Mouse (Mus musculus) liver, embryonic 15.5 days (tissue): ENCODE results near the gene Ube4b. TPM values are rescaled to one million over a fixed set of nuclear protein-coding genes. Genes with fewer than 3 reads are reported as not detected.
"Not testable (repeated sequence)": the region's sequence is repeated elsewhere in the genome, so short reads cannot be mapped to it uniquely, and the experiment has no call there.

Experiments
- ATAC-seq: fragments of 200-750 bp; cut with Nextera tagmentation; 2 replicates; pipeline ENCODE4 v1.8.0; 2017; ENCODE audit warnings: moderate number of reproducible peaks, mild to moderate bottlenecking, moderate library complexity; ENCODE audit not compliant: insufficient read depth
- H3K27ac ChIP-seq: fragments of 300-500 bp; sonication (generic); replicated peaks from 2 replicates; pipeline ENCODE4 v1.5.1; 2015; ENCODE audit warnings: mild to moderate bottlenecking, inconsistent platforms
- H3K27me3 ChIP-seq: fragments of 300-500 bp; sonication (generic); 2 replicates; pipeline ENCODE4 v1.6.1; 2015; ENCODE audit warnings: mild to moderate bottlenecking, inconsistent platforms
- H3K36me3 ChIP-seq: fragments of 300-500 bp; sonication (generic); replicated peaks from 2 replicates; pipeline ENCODE4 v1.6.1; 2015; ENCODE audit warnings: moderate library complexity, mild to moderate bottlenecking, inconsistent platforms
- H3K4me1 ChIP-seq: fragments of 300-500 bp; sonication (generic); replicated peaks from 2 replicates; pipeline ENCODE4 v1.6.1; 2015; ENCODE audit warnings: inconsistent platforms
- H3K4me2 ChIP-seq: fragments of 300-500 bp; sonication (generic); 2 replicates; pipeline ENCODE4 v1.6.1; 2015; ENCODE audit warnings: moderate library complexity, mild to moderate bottlenecking, inconsistent platforms
- H3K4me3 ChIP-seq: fragments of 300-500 bp; sonication (generic); replicated peaks from 2 replicates; pipeline ENCODE4 v1.5.1; 2015; ENCODE audit warnings: mild to moderate bottlenecking, inconsistent platforms
- H3K9ac ChIP-seq: fragments of 300-500 bp; sonication (generic); 2 replicates; pipeline ENCODE4 v1.6.1; 2015; ENCODE audit warnings: moderate library complexity, mild to moderate bottlenecking, inconsistent platforms
- H3K9me3 ChIP-seq: fragments of 300-500 bp; sonication (generic); replicated peaks from 2 replicates; pipeline ENCODE4 v1.6.1; 2016; ENCODE audit warnings: inconsistent platforms
- WGBS: fragments of 180-500 bp; shearing (Covaris S2); methylation state at CpG from one replicate; pipeline ENCODE4 v1.1.7; 2015; ENCODE audit warnings: mixed read lengths; ENCODE audit not compliant: insufficient replicate concordance; 5-methylcytosine and 5-hydroxymethylcytosine counted together
- polyA plus RNA-seq: library from polyadenylated mRNA; unstranded; fragments of >200 nt; fragmentation: Nextera tagmentation; extraction: Ambion mirVana; gene quantifications from 2 replicates; pipeline ENCODE4 v1.2.1, GENCODE M21; 2015

The Ube4b gene
- polyA plus RNA-seq, result 10.2 and 14.8 TPM in 2 replicates

GRCm38 (mm10) chr4:149426325-149427199 lies at the start of gene Ube4b:
Gene Ube4b (minus strand): TSS chr4:149426749.
- Histone ChIP-seq H3K9ac (peak within 1 kb of the TSS; percentile 90), H3K36me3 (0 out of 2 replicates have a peak, but pooled peaks cover under 1% of the 10 kb centered on the region), H3K27me3 (no peaks in the 10 kb centered on the region), H3K4me2 (peak within 1 kb of the TSS; percentile 86), H3K4me1 (peaks cover 19% of the 10 kb centered on the region), H3K4me3 (peak within 1 kb of the TSS; percentile 89), H3K9me3 (no peaks in the 10 kb centered on the region), H3K27ac (peak within 1 kb of the TSS; percentile 93)
- ATAC-seq, result peak; percentile 84
- WGBS, result under 1% methylated on average over 49 of the region's 50 CpGs

GRCm38 (mm10) chr4:149475096-149475495 lies 48.5 kb upstream of the Ube4b start:
- ATAC-seq, result no peak
- H3K4me1 ChIP-seq, result no peaks in the 10 kb centered on the region
- H3K27me3 ChIP-seq, result no peaks in the 10 kb centered on the region
- 0 out of 2 replicates have a peak, but pooled peaks cover 4% of the 10 kb centered on the region for H3K36me3 ChIP-seq
- no peak overlapping the region for H3K27ac ChIP-seq
- H3K4me3 ChIP-seq, result no peak overlapping the region
- no peak overlapping the region for H3K9ac ChIP-seq
- 71% methylated on average over 7 of the region's 7 CpGs for WGBS
- H3K9me3 ChIP-seq, result no peaks in the 10 kb centered on the region
- H3K4me2 ChIP-seq, result no peak overlapping the region

DNA sequence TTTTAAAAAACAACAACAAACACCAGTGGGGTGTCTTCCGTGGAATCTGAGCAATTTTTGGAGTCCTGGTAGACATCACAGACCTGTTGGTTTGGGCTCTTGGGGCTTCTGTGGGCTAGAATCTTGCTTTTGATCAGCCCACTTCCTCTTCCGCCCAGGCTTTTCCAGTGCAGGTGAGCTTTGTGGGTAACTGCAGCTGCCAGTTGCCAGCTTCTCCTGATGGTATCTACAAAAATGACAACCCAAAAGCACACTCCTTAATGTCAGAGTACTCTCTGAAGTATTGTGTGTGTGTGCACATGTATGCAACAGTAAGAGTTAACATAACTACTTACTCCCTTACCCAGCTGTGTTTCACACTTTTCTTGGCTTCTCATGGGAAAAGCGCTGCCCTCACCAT lies 43.0 kb upstream of the Ube4b start:
- Histone ChIP-seq H3K9ac (no peak overlapping the region), H3K36me3 (0 out of 2 replicates have a peak, but pooled peaks cover 4% of the 10 kb centered on the region), H3K9me3 (no peaks in the 10 kb centered on the region), H3K4me1 (no peaks in the 10 kb centered on the region), H3K4me3 (no peak overlapping the region), H3K27me3 (no peaks in the 10 kb centered on the region), H3K27ac (no peak overlapping the region), H3K4me2 (no peak overlapping the region)
- no peak for ATAC-seq
- WGBS, result 62% methylated on average over 3 of the region's 3 CpGs

GRCm38 (mm10) chr4:149463435-149463950 lies 36.9 kb upstream of the Ube4b start:
- Histone ChIP-seq H3K4me1 (no peaks in the 10 kb centered on the region), H3K9ac (no peak overlapping the region), H3K36me3 (no peaks in the 10 kb centered on the region), H3K9me3 (no peaks in the 10 kb centered on the region), H3K27me3 (no peaks in the 10 kb centered on the region), H3K4me2 (no peak overlapping the region), H3K4me3 (no peak overlapping the region), H3K27ac (no peak overlapping the region)
- no peak for ATAC-seq
- 53% methylated on average over 6 of the region's 6 CpGs for WGBS

GRCm38 (mm10) chr4:149462305-149462971 lies 35.9 kb upstream of the Ube4b start:
- Histone ChIP-seq H3K4me3 (no peak overlapping the region), H3K4me1 (no peaks in the 10 kb centered on the region), H3K36me3 (no peaks in the 10 kb centered on the region), H3K27ac (no peak overlapping the region), H3K27me3 (no peaks in the 10 kb centered on the region), H3K9ac (no peak overlapping the region), H3K4me2 (no peak overlapping the region), H3K9me3 (no peaks in the 10 kb centered on the region)
- ATAC-seq, result no peak
- WGBS, result 35% methylated on average over 6 of the region's 6 CpGs

GRCm38 (mm10) chr4:149461579-149462304 lies 35.2 kb upstream of the Ube4b start:
- H3K4me1 ChIP-seq, result no peaks in the 10 kb centered on the region
- H3K4me3 ChIP-seq, result no peak overlapping the region
- H3K9ac ChIP-seq, result no peak overlapping the region
- no peaks in the 10 kb centered on the region for H3K27me3 ChIP-seq
- ATAC-seq, result no peak
- H3K4me2 ChIP-seq, result no peak overlapping the region
- no peaks in the 10 kb centered on the region for H3K36me3 ChIP-seq
- no peak overlapping the region for H3K27ac ChIP-seq
- H3K9me3 ChIP-seq, result no peaks in the 10 kb centered on the region
- 30% methylated on average over 7 of the region's 7 CpGs for WGBS

DNA sequence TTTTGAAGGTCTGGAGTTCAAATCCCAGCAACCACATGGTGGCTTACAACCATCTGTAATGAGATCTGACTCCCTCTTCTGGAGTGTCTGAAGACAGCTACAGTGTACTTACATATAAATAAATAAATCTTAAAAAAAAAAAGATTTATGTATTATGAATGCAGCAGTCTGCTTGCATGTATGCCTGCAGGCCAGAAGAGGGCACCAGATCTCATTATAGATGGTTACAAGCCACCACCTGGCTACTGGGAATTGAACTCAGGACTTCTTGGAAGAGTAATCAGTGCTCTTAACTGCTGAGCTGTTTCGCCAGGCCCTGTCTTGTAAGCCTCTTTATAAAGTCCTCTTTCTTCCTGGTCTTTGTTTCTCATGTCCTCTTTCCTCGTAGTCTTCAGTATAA lies 33.9 kb upstream of the Ube4b start:
- WGBS, result 59% methylated on average over 2 of the region's 2 CpGs

DNA sequence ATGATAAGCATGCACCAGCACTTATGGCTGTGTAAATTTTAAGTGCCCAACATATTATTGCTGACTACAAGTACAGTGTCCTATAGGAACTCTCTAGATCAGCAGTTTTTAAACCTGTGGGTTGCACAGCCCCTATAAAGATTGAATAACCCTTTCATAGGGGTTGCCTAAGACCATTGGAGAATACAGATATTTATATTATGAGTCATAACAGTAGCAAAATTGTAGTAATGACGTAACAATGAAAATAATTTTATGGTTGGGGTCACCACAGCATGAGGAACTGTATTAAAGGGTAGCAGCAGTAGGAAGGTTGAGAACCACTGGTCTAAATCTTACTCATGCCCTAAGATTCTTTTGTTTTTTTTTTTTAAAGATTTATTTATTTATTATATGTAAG lies 32.9 kb upstream of the Ube4b start:
- Histone ChIP-seq H3K27ac (no peak overlapping the region), H3K36me3 (no peaks in the 10 kb centered on the region), H3K4me3 (no peak overlapping the region), H3K27me3 (no peaks in the 10 kb centered on the region), H3K9me3 (no peaks in the 10 kb centered on the region), H3K9ac (no peak overlapping the region), H3K4me1 (no peaks in the 10 kb centered on the region), H3K4me2 (no peak overlapping the region)
- 56% methylated on average over 1 of the region's 1 CpGs for WGBS
- ATAC-seq, result no peak

More for the DNA sequence above, 33.9 kb upstream of the Ube4b start:
- not testable (repeated sequence) for H3K9ac ChIP-seq, ATAC-seq, H3K4me3 ChIP-seq, H3K4me2 ChIP-seq, H3K36me3 ChIP-seq, H3K9me3 ChIP-seq, H3K4me1 ChIP-seq, H3K27ac ChIP-seq, H3K27me3 ChIP-seq

- WGBS, result 48% methylated on average over 5 of the region's 5 CpGs
- Histone ChIP-seq H3K9ac (no peak overlapping the region), H3K36me3 (no peaks in the 10 kb centered on the region), H3K4me2 (no peak overlapping the region), H3K9me3 (no peaks in the 10 kb centered on the region), H3K27me3 (no peaks in the 10 kb centered on the region), H3K4me3 (no peak overlapping the region), H3K4me1 (no peaks in the 10 kb centered on the region), H3K27ac (no peak overlapping the region)
- ATAC-seq, result no peak
These were observed 32.0 kb upstream of the Ube4b start for GRCm38 (mm10) chr4:149458526-149458925.

- ATAC-seq, result no peak
- Histone ChIP-seq H3K9ac (no peak overlapping the region), H3K27ac (no peak overlapping the region), H3K27me3 (no peaks in the 10 kb centered on the region), H3K36me3 (no peaks in the 10 kb centered on the region), H3K4me2 (no peak overlapping the region), H3K9me3 (no peaks in the 10 kb centered on the region), H3K4me1 (no peaks in the 10 kb centered on the region), H3K4me3 (no peak overlapping the region)
- WGBS, result 56% methylated on average over 6 of the region's 6 CpGs
These were observed 31.4 kb upstream of the Ube4b start for GRCm38 (mm10) chr4:149457831-149458430.
